Comparison of ENCODE assay signal across 18 mouse cellular contexts in genomic region chr14:38629671-38630070, GRCm38 (mm10).
DNase-seq lines count a peak whose midpoint lies in the region; ATAC-seq lines count a peak whose summit lies in the region.
"Had no signal": no experiment of that assay in that cellular context is flagged by ENCODE, and none has a peak within 500 bp of the region (broad histone marks: within the 10 kb centered on the region; RNA-seq: fewer than 3 reads in every experiment).

No protein-coding gene starts in this region.

- no peak overlapping the region for H3K9ac ChIP-seq in forebrain, embryonic 15.5 days (replicated peaks)
- H3K9ac ChIP-seq in midbrain, embryonic 14.5 days (replicated peaks; ENCODE audit: low read length), result no peak overlapping the region
- no peak overlapping the region for H3K9ac ChIP-seq in hindbrain, embryonic 16.5 days (ENCODE audit: low read depth, low read length)
- H3K9ac ChIP-seq: heart, embryonic 12.5 days; limb, embryonic 12.5 days; liver, postnatal 0 days had no signal

- H3K4me2 ChIP-seq in forebrain, embryonic 15.5 days (replicated peaks), result no peak overlapping the region
- no peak overlapping the region for H3K4me2 ChIP-seq in midbrain, embryonic 14.5 days (ENCODE audit: low read length)
- H3K4me2 ChIP-seq in hindbrain, embryonic 16.5 days (ENCODE audit: low read length), result no peak overlapping the region
- H3K4me2 ChIP-seq: heart, embryonic 12.5 days; limb, embryonic 12.5 days had no signal

- DNase-seq in forebrain, embryonic 10.5 days (ENCODE audit: extremely low spot score, low spot score), result no peak
- peak; percentile 14 for DNase-seq in midbrain, embryonic 14.5 days
- DNase-seq in midbrain, embryonic 10.5 days (ENCODE audit: low spot score), result no peak
- DNase-seq in cerebellum, adult 9-10 months, result peak; percentile 47
- no peak for DNase-seq in thymus, postnatal 14 days
- DNase-seq: adrenal gland, postnatal 10 days; gastrocnemius, postnatal 25 days; kidney, adult 2 months; kidney, postnatal 4 days; liver, postnatal 0 days; right cerebral cortex, postnatal 25 days; thymus, adult 18-20 months had no signal

- H3K4me1 ChIP-seq in forebrain, embryonic 15.5 days, result 0 out of 2 replicates have a peak, but pooled peaks cover 5% of the 10 kb centered on the region
- H3K4me1 ChIP-seq in forebrain, embryonic 10.5 days, result no peaks in the 10 kb centered on the region
- H3K4me1 ChIP-seq in midbrain, embryonic 14.5 days (ENCODE audit: control insufficient read depth, insufficient read depth, low read length), result no peaks in the 10 kb centered on the region
- no peaks in the 10 kb centered on the region for H3K4me1 ChIP-seq in midbrain, embryonic 10.5 days
- no peaks in the 10 kb centered on the region for H3K4me1 ChIP-seq in hindbrain, embryonic 16.5 days (ENCODE audit: control insufficient read depth, insufficient read depth, low read depth, low read length)
- H3K4me1 ChIP-seq: heart, embryonic 12.5 days; limb, embryonic 12.5 days had no signal

- H3K9me3 ChIP-seq in forebrain, embryonic 15.5 days, result no peaks in the 10 kb centered on the region
- H3K9me3 ChIP-seq in forebrain, embryonic 10.5 days, result no peaks in the 10 kb centered on the region
- H3K9me3 ChIP-seq in midbrain, embryonic 14.5 days (ENCODE audit: control insufficient read depth, low read length), result no peaks in the 10 kb centered on the region
- H3K9me3 ChIP-seq in midbrain, embryonic 10.5 days (replicated peaks), result no peaks in the 10 kb centered on the region
- H3K9me3 ChIP-seq in hindbrain, embryonic 16.5 days (ENCODE audit: control insufficient read depth, low read length), result no peaks in the 10 kb centered on the region
- H3K9me3 ChIP-seq: heart, embryonic 12.5 days; limb, embryonic 12.5 days had no signal

- H3K27ac ChIP-seq in forebrain, embryonic 15.5 days (replicated peaks), result no peak overlapping the region
- H3K27ac ChIP-seq in forebrain, embryonic 10.5 days, result no peak overlapping the region
- H3K27ac ChIP-seq in midbrain, embryonic 14.5 days (replicated peaks; ENCODE audit: low read depth, low read length), result no peak overlapping the region
- H3K27ac ChIP-seq in midbrain, embryonic 10.5 days (replicated peaks), result no peak overlapping the region
- H3K27ac ChIP-seq in hindbrain, embryonic 16.5 days (ENCODE audit: low read depth, low read length), result no peak overlapping the region
- H3K27ac ChIP-seq: limb, embryonic 12.5 days; macrophage had no signal

- H3K27me3 ChIP-seq in forebrain, embryonic 15.5 days, result no peaks in the 10 kb centered on the region
- no peaks in the 10 kb centered on the region for H3K27me3 ChIP-seq in forebrain, embryonic 10.5 days (ENCODE audit: poor library complexity, severe bottlenecking)
- H3K27me3 ChIP-seq in midbrain, embryonic 14.5 days (ENCODE audit: control insufficient read depth, insufficient read depth, low read length), result no peaks in the 10 kb centered on the region
- H3K27me3 ChIP-seq in midbrain, embryonic 10.5 days (ENCODE audit: low read depth, poor library complexity, severe bottlenecking), result no peaks in the 10 kb centered on the region
- no peaks in the 10 kb centered on the region for H3K27me3 ChIP-seq in hindbrain, embryonic 16.5 days (replicated peaks; ENCODE audit: control insufficient read depth, insufficient read depth, low read length)
- H3K27me3 ChIP-seq: heart, embryonic 12.5 days; limb, embryonic 12.5 days had no signal

- no peak overlapping the region for H3K4me3 ChIP-seq in forebrain, embryonic 15.5 days
- H3K4me3 ChIP-seq in forebrain, embryonic 10.5 days, result no peak overlapping the region
- H3K4me3 ChIP-seq in midbrain, embryonic 14.5 days (replicated peaks; ENCODE audit: low read depth, low read length), result no peak overlapping the region
- H3K4me3 ChIP-seq in midbrain, embryonic 10.5 days, result no peak overlapping the region
- H3K4me3 ChIP-seq in hindbrain, embryonic 16.5 days (ENCODE audit: low read length), result no peak overlapping the region
- H3K4me3 ChIP-seq: heart, embryonic 12.5 days; limb, embryonic 12.5 days had no signal

- H3K36me3 ChIP-seq in forebrain, embryonic 15.5 days, result no peaks in the 10 kb centered on the region
- H3K36me3 ChIP-seq in forebrain, embryonic 10.5 days (replicated peaks), result no peaks in the 10 kb centered on the region
- H3K36me3 ChIP-seq in midbrain, embryonic 14.5 days (ENCODE audit: control insufficient read depth, insufficient read depth, low read length), result no peaks in the 10 kb centered on the region
- H3K36me3 ChIP-seq in midbrain, embryonic 10.5 days, result no peaks in the 10 kb centered on the region
- no peaks in the 10 kb centered on the region for H3K36me3 ChIP-seq in hindbrain, embryonic 16.5 days (ENCODE audit: control insufficient read depth, insufficient read depth, low read length)
- H3K36me3 ChIP-seq: heart, embryonic 12.5 days; limb, embryonic 12.5 days had no signal

- peak; percentile 90 for ATAC-seq in forebrain, embryonic 15.5 days (replicated peaks)
- 0 out of 2 replicates have a peak, but pooled peaks have one; percentile 53 for ATAC-seq in midbrain, embryonic 14.5 days (ENCODE audit: low FRiP score, low TSS enrichment)
- ATAC-seq in hindbrain, embryonic 16.5 days, result peak; percentile 91
- no peak for ATAC-seq in megakaryocyte progenitor cell, adult 5-6 weeks (replicated peaks; ENCODE audit: poor library complexity)
- ATAC-seq: liver, postnatal 0 days had no signal

Comparison
In these comparisons a context has a peak if more than half of its experiments do, and no peak if none do; other contexts are left out.
1. DNase-seq: peak in midbrain, embryonic 14.5 days (single experiment) and cerebellum, adult 9-10 months (single experiment); none in forebrain, embryonic 10.5 days (single experiment), midbrain, embryonic 10.5 days (single experiment) and thymus, postnatal 14 days (single experiment).